Mouse (Mus musculus): ENCODE results near the gene Prr12. TPM values are rescaled to one million over a fixed set of nuclear protein-coding genes. Genes with fewer than 3 reads are reported as not detected.
A peak's percentile ranks its signal among the peaks of the same experiment; 100 is the strongest.

The Prr12 gene
- polyA plus RNA-seq, 1 experiment, result 73.6 TPM

- no peaks in the 10 kb centered on the region for H3K27me3 ChIP-seq (replicated peaks)
- no peaks in the 10 kb centered on the region for H3K9me3 ChIP-seq
- peaks cover 89% of the 10 kb centered on the region for H3K4me1 ChIP-seq
- peaks cover 28% of the 10 kb centered on the region for H3K36me3 ChIP-seq (replicated peaks; ENCODE audit: low read length)
- H3K4me3 ChIP-seq (replicated peaks), result peak overlapping the region; percentile 35
- TF ChIP-seq GATA1 (IDR thresholded peaks at IDR 0.05; ENCODE audit: borderline replicate concordance, low read length), result no peak
- no peak for TF ChIP-seq FLI1 (IDR thresholded peaks at IDR 0.05; ENCODE audit: low read length)
These were observed 14.7 kb upstream of the Prr12 start for GRCm38 (mm10) chr7:45067190-45067999.

- H3K36me3 ChIP-seq (replicated peaks; ENCODE audit: low read length), result peaks cover 46% of the 10 kb centered on the region
- peaks cover 61% of the 10 kb centered on the region for H3K4me1 ChIP-seq
- H3K27me3 ChIP-seq (replicated peaks), result no peaks in the 10 kb centered on the region
- peak within 1 kb of the TSS; percentile 97 for H3K4me3 ChIP-seq (replicated peaks)
- TF ChIP-seq FLI1 (IDR thresholded peaks at IDR 0.05; ENCODE audit: low read length), result peak; percentile 83
- no peak for TF ChIP-seq GATA1 (IDR thresholded peaks at IDR 0.05; ENCODE audit: borderline replicate concordance, low read length)
- H3K9me3 ChIP-seq, result no peaks in the 10 kb centered on the region
These were observed 9.7 kb upstream of the Prr12 start, which contains the start of the genes Nosip and Prrg2 for GRCm38 (mm10) chr7:45062239-45062835. TSS of gene Nosip (plus strand) at chr7:45062429. TSS of gene Prrg2 (minus strand) at chr7:45062677.

GRCm38 (mm10) chr7:45061532-45062075 is 8.9 kb upstream of the Prr12 start:
- TF ChIP-seq GATA1 (IDR thresholded peaks at IDR 0.05; ENCODE audit: borderline replicate concordance, low read length) (no peak), FLI1 (IDR thresholded peaks at IDR 0.05; ENCODE audit: low read length) (no peak)
- H3K9me3 ChIP-seq, result no peaks in the 10 kb centered on the region
- H3K27me3 ChIP-seq (replicated peaks), result no peaks in the 10 kb centered on the region
- H3K36me3 ChIP-seq (replicated peaks; ENCODE audit: low read length), result peaks cover 44% of the 10 kb centered on the region
- peak overlapping the region; percentile 97 for H3K4me3 ChIP-seq (replicated peaks)
- H3K4me1 ChIP-seq, result peaks cover 61% of the 10 kb centered on the region

- H3K4me1 ChIP-seq, result peaks cover 56% of the 10 kb centered on the region
- H3K27me3 ChIP-seq (replicated peaks), result no peaks in the 10 kb centered on the region
- TF ChIP-seq FLI1 (IDR thresholded peaks at IDR 0.05; ENCODE audit: low read length) (no peak), GATA1 (IDR thresholded peaks at IDR 0.05; ENCODE audit: borderline replicate concordance, low read length) (no peak)
- no peaks in the 10 kb centered on the region for H3K9me3 ChIP-seq
- peak overlapping the region; percentile 11 for H3K4me3 ChIP-seq (replicated peaks)
- H3K36me3 ChIP-seq (replicated peaks; ENCODE audit: low read length), result peaks cover 37% of the 10 kb centered on the region
These were observed 8.0 kb upstream of the Prr12 start for GRCm38 (mm10) chr7:45060632-45061122.

- Histone ChIP-seq H3K4me3 (replicated peaks) (no peak overlapping the region), H3K9me3 (no peaks in the 10 kb centered on the region), H3K27me3 (replicated peaks) (no peaks in the 10 kb centered on the region), H3K36me3 (replicated peaks; ENCODE audit: low read length) (peaks cover 29% of the 10 kb centered on the region), H3K4me1 (peaks cover 49% of the 10 kb centered on the region)
- no peak; the same call in 1 of the 2 replicates for TF ChIP-seq FLI1 (IDR thresholded peaks at IDR 0.05; ENCODE audit: low read length)
- no peak for TF ChIP-seq GATA1 (IDR thresholded peaks at IDR 0.05; ENCODE audit: borderline replicate concordance, low read length)
These were observed 6.2 kb upstream of the Prr12 start for GRCm38 (mm10) chr7:45058607-45059571.

GRCm38 (mm10) chr7:45056972-45057348 is 4.3 kb upstream of the Prr12 start:
- Histone ChIP-seq H3K36me3 (replicated peaks; ENCODE audit: low read length) (peaks cover 28% of the 10 kb centered on the region), H3K4me1 (peaks cover 50% of the 10 kb centered on the region), H3K27me3 (replicated peaks) (no peaks in the 10 kb centered on the region), H3K9me3 (no peaks in the 10 kb centered on the region), H3K4me3 (replicated peaks) (no peak overlapping the region)
- TF ChIP-seq FLI1 (IDR thresholded peaks at IDR 0.05; ENCODE audit: low read length) (no peak), GATA1 (IDR thresholded peaks at IDR 0.05; ENCODE audit: borderline replicate concordance, low read length) (no peak)

GRCm38 (mm10) chr7:45056329-45056971 is 3.8 kb upstream of the Prr12 start:
- no peak for TF ChIP-seq FLI1 (IDR thresholded peaks at IDR 0.05; ENCODE audit: low read length)
- no peak for TF ChIP-seq GATA1 (IDR thresholded peaks at IDR 0.05; ENCODE audit: borderline replicate concordance, low read length)
- Histone ChIP-seq H3K4me3 (replicated peaks) (no peak overlapping the region), H3K36me3 (replicated peaks; ENCODE audit: low read length) (peaks cover 30% of the 10 kb centered on the region), H3K9me3 (no peaks in the 10 kb centered on the region), H3K4me1 (peaks cover 51% of the 10 kb centered on the region), H3K27me3 (replicated peaks) (no peaks in the 10 kb centered on the region)

GRCm38 (mm10) chr7:45053931-45054510 is 1.3 kb upstream of the Prr12 start:
- Histone ChIP-seq H3K4me3 (replicated peaks) (peak overlapping the region; percentile 91), H3K9me3 (no peaks in the 10 kb centered on the region), H3K36me3 (replicated peaks; ENCODE audit: low read length) (peaks cover 36% of the 10 kb centered on the region), H3K27me3 (replicated peaks) (no peaks in the 10 kb centered on the region), H3K4me1 (peaks cover 54% of the 10 kb centered on the region)
- TF ChIP-seq FLI1 (IDR thresholded peaks at IDR 0.05; ENCODE audit: low read length) (no peak; the same call in 1 of the 2 replicates), GATA1 (IDR thresholded peaks at IDR 0.05; ENCODE audit: borderline replicate concordance, low read length) (no peak)
